Mouse (Mus musculus): ENCODE measurements around the gene Krt18.
"Not testable (repeated sequence)": the region's sequence is repeated elsewhere in the genome, so short reads cannot be mapped to it uniquely, and the experiment has no call there.

The Krt18 gene

DNA sequence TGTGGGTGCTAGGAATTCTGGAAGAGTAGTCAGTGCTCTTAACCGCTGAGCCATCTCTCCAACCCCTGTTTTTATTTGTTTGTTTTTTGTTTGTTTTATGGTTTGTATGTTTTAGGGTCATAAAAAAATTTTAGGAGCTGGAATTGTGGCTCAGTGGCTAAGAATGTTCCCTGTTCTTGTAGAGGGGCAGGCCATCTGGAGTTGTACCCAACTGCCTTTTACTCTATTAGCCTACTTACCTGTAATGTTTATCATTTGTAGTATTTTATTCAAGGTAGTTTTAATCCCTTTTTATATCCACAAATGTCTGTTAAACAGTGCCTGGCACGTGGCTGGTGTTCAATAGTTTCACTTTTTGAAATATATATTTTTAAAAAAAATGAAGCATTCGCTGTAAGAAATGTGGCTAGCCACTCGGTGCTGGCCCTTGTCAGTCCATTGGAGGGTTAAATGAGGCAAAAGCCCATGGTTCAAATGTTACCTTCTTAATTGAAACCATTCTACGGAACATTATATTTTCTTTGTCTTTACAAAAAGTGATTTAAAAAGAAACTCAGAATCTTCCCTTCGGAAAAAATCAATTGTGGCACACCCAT is 45.1 kb downstream of the Krt18 start:
- DNase-seq: no peak

DNA sequence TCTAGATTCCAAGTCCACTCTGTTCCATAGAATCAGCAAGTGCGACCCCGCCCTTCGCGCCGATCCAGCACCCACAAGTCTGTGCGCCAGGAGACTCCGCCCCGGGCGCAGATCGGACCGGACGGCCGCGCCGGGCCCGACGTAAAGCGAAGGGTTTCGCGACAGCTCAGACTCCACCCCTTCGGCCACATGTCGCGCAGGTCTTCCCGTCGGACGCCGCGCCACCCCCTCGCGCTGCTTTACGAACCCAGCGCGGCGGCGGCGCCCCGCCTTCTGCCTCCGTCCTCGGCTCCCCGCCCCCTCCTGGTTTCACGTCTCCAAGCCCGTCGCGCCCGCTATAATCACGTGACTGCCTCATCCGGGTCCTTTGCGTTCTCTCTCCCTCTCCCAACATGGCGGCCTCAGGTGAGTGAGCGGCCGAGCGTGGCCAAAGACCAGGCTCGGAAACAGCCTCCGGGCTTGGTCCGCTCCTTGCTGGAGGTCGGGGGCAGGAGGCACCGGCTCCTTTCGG is 45.6 kb downstream of the Krt18 start, which contains the start of gene Eif4b:
Gene Eif4b (plus strand): TSS at position 215 of the 511 bp plus-strand sequence.
- DNase-seq: peak; percentile 98 to 99

DNA sequence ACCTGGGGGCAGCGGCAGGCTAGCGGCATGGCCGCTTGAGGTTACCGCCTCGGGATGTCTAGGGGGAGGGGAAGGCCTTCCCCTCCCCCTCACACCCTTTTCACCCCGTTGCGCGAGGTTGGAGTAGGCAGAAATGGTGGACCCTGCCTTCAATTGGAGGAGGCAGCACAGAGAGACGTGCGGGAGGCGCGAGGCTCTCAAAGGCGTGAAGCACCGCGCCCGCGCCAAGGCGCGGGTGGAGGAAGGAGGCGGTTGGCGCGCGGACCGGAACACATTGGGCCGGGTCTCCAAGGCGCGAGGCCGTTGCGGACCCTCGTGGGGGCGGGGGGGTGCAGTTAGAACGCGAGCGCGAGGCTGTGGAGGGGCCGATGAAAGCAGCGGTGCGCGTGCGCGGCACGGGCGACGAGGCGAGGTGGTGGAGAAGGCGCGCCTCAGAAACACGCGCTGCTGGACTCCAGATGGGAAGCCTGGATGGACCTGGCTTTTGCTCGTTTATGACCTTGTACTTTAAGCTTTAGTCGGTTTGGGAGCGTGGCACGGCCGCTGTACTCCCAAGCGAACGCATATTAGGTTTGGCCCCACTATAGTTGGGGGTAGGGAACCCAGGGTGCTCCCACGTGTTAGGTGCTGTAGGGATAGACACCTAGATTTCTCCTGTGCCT is 46.2 kb downstream of the Krt18 start:
- DNase-seq: peak; percentile 69 to 70

DNA sequence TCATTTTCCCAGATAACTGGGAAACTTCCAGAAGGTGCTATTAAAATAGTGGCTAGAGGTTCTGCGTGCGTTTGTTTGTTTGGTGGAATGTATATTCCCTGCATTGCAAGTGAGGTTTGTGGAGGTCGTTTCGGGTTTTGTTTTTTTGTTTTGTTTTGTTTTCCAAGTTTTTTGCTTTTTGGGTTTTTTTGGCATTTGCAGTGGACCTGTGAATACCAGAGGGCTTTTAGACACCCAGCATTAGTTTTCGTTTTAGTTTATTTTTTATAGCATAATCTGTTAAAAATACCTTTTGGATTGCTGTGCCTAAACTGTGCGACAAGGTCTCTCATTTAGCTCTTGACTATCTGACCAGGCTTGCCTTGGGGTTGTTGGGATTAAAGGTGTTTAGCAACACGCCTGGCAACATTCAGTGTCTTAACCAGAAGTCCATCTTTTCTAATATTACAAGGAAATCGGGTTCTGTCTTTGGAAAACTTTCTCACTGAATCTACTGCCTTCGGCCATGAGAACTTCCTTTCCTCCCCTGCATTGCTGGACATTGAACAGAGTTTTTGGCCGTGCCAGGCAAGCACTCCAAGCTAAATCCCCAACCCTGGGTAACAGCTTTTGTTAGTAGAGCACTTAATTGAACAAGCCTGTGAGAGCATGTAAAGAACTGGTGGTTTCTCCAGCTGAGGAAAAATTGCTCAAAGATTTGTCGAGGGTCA is 47.1 kb downstream of the Krt18 start:
- no peak for DNase-seq

DNA sequence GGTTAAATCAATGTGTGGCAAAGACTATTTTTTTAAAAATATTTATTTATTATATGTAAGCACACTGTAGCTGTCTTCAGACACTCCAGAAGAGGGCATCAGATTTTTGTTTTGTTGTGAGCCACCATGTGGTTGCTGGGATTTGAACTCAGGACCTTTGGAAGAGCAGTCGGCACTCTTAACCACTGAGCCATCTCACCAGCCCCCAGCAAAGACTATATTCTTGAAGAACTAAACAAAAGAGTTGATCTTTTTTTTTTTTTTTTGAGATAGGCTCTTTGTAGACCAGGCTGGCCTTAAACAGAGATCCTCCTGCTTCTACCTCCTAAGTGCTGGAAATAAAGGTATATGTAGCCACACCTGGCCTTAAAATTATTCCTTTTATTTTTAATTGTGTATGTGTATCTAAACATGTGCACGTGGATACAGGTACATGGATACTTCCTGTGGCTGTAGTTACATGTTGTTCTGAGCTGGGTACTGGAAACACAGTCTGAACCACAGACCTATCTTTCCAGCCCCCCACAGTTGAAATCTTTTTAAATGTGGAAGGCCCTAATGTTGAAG is 49.2 kb downstream of the Krt18 start:
- no peak for DNase-seq

DNA sequence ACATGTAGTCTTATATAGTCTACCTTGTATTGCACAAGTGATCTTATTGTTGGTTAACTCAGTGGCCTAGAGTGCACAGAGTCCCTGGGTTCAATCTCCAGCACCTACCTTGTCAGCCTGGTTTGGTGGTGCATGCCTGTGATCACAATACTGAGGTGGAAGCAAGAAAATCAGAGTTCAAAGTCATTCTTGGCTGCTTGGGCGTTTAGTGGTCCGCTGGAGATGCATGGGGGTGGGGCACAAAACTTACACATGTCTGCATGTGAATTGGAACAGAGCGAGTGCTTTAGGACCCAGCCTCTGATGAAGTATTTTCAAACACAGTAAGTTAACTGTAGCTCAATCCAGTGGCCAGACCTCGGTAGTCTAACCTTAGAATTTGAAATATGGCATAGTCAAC is 51.2 kb downstream of the Krt18 start:
- DNase-seq: no peak

GRCm38 (mm10) chr15:102079924-102080323 is 51.9 kb downstream of the Krt18 start:
- DNase-seq: not testable (repeated sequence)

DNA sequence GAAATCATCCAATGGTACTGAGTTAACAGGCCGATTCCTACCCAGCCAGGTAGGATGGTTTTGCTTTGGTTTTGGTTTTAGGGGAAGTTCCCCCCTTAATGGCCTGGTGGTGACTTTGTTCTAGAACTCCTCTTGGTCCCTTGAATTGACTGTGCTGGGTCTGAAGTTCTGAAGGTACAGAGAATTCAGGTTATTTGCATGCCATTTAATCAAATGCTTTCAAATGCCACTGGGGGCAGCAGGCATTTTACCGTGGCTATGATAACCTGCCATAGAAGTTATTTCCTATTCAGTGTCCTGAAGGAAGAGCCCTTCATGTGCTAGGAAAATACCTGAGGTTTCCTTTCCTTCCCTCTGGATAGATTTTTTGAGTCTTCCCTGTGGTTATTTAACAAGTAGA is 52.4 kb downstream of the Krt18 start:
- peak in 1 of 2 experiments; percentile 17 for DNase-seq
